Comparison of ENCODE assay signal across 8 mouse cellular contexts in the genomic region with DNA sequence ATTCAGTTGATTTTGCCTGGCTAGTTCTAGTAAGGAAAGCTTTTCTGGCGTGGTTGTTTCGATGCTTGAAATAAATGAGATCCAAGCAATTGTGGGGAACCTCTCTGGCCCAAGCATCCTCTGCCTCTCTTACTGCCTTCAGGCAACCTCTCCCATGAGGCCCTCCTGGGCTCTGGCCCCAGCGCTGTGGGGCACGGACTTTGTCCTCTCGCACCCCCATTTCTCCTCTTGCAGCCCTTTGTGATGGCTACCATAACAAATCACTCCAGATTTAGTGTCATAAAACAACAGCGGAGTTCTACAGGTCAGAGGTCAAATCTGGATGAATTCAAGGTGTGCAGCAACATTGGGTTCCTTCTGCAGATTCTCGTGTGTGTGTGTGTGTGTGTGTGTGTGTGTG. TPM values are rescaled to one million over a fixed set of nuclear protein-coding genes. Genes with fewer than 3 reads are reported as not detected.
DNase-seq lines count a peak whose midpoint lies in the region; ATAC-seq and TF ChIP-seq lines count a peak whose summit lies in the region.

No protein-coding gene starts in this region.

- H3K9ac ChIP-seq in kidney, embryonic 16.5 days (replicated peaks; ENCODE audit: low read length): peak overlapping the region; percentile 38; the same call in 1 of the 2 replicates
- no peak overlapping the region for H3K9ac ChIP-seq in embryonic facial prominence, embryonic 14.5 days (ENCODE audit: low read depth, low read length)
- no peak overlapping the region for H3K9ac ChIP-seq in intestine, embryonic 15.5 days
- peak overlapping the region; percentile 40 for H3K9ac ChIP-seq in neural tube, embryonic 11.5 days (ENCODE audit: low read length)

- 34% methylated on average over 7 of the region's 7 CpGs for WGBS in kidney, embryonic 16.5 days
- WGBS in kidney, adult 2 months: 53% methylated on average over 7 of the region's 7 CpGs
- 36% methylated on average over 7 of the region's 7 CpGs for WGBS in embryonic facial prominence, embryonic 14.5 days
- 34% methylated on average over 7 of the region's 7 CpGs for WGBS in intestine, embryonic 15.5 days
- 35% methylated on average over 7 of the region's 7 CpGs for WGBS in neural tube, embryonic 11.5 days

- no peaks in the 10 kb centered on the region for H3K36me3 ChIP-seq in kidney, embryonic 16.5 days (ENCODE audit: insufficient read depth, low read length)
- H3K36me3 ChIP-seq in kidney, adult 2 months (ENCODE audit: control insufficient read depth, insufficient read depth, low read length): no peaks in the 10 kb centered on the region
- no peaks in the 10 kb centered on the region for H3K36me3 ChIP-seq in embryonic facial prominence, embryonic 14.5 days (ENCODE audit: control insufficient read depth, insufficient read depth, low read length)
- H3K36me3 ChIP-seq in intestine, embryonic 15.5 days: no peaks in the 10 kb centered on the region
- no peaks in the 10 kb centered on the region for H3K36me3 ChIP-seq in neural tube, embryonic 11.5 days (ENCODE audit: control insufficient read depth, insufficient read depth, low read length)

- no peak for TF ChIP-seq POLR2A in kidney, adult 2 months (IDR thresholded peaks at IDR 0.05; ENCODE audit: low read depth, low read length)

- no peak overlapping the region for H3K27ac ChIP-seq in kidney, embryonic 16.5 days (ENCODE audit: low read length)
- no peak overlapping the region for H3K27ac ChIP-seq in kidney, adult 2 months (ENCODE audit: insufficient read depth, low read depth, low read length)
- no peak overlapping the region for H3K27ac ChIP-seq in embryonic facial prominence, embryonic 14.5 days (replicated peaks; ENCODE audit: low read depth, low read length)
- 0 out of 2 replicates have a peak overlapping the region, but pooled peaks have one; percentile 10 for H3K27ac ChIP-seq in intestine, embryonic 15.5 days
- H3K27ac ChIP-seq in neural tube, embryonic 11.5 days (ENCODE audit: low read depth, low read length): peak overlapping the region; percentile 60; the same call in 1 of the 2 replicates

- TF ChIP-seq CTCF in kidney, adult 2 months (conservative IDR thresholded peaks at IDR 0.05; ENCODE audit: insufficient read depth, insufficient read length, low read depth, low read length): no peak

- peak overlapping the region; percentile 57 for H3K4me2 ChIP-seq in kidney, embryonic 16.5 days (replicated peaks; ENCODE audit: low read depth, low read length)
- H3K4me2 ChIP-seq in embryonic facial prominence, embryonic 14.5 days (ENCODE audit: low read depth, low read length): peak overlapping the region; percentile 51
- peak overlapping the region; percentile 72 for H3K4me2 ChIP-seq in intestine, embryonic 15.5 days (replicated peaks)
- H3K4me2 ChIP-seq in neural tube, embryonic 11.5 days (ENCODE audit: low read depth): no peak overlapping the region; the same call in 1 of the 2 replicates

- H3K9me3 ChIP-seq in kidney, embryonic 16.5 days (ENCODE audit: low read length): no peaks in the 10 kb centered on the region
- H3K9me3 ChIP-seq in embryonic facial prominence, embryonic 14.5 days (ENCODE audit: control insufficient read depth, low read length): no peaks in the 10 kb centered on the region
- no peaks in the 10 kb centered on the region for H3K9me3 ChIP-seq in intestine, embryonic 15.5 days
- H3K9me3 ChIP-seq in neural tube, embryonic 11.5 days (ENCODE audit: control insufficient read depth, low read length): no peaks in the 10 kb centered on the region

- H3K4me1 ChIP-seq in kidney, embryonic 16.5 days (ENCODE audit: insufficient read depth, low read length): peaks cover 40% of the 10 kb centered on the region
- H3K4me1 ChIP-seq in kidney, adult 2 months (ENCODE audit: control insufficient read depth, insufficient read depth, low read length): 0 out of 2 replicates have a peak, but pooled peaks cover 11% of the 10 kb centered on the region
- peaks cover 19% of the 10 kb centered on the region for H3K4me1 ChIP-seq in embryonic facial prominence, embryonic 14.5 days (ENCODE audit: control insufficient read depth, insufficient read depth, low read length)
- H3K4me1 ChIP-seq in intestine, embryonic 15.5 days (replicated peaks): peaks cover 31% of the 10 kb centered on the region
- H3K4me1 ChIP-seq in neural tube, embryonic 11.5 days (ENCODE audit: control insufficient read depth, insufficient read depth, low read length): peaks cover 9% of the 10 kb centered on the region

- H3K27me3 ChIP-seq in kidney, embryonic 16.5 days (ENCODE audit: insufficient read depth, low read length): no peaks in the 10 kb centered on the region
- H3K27me3 ChIP-seq in kidney, adult 2 months (replicated peaks; ENCODE audit: control insufficient read depth, insufficient read depth, low read length): no peaks in the 10 kb centered on the region
- no peaks in the 10 kb centered on the region for H3K27me3 ChIP-seq in embryonic facial prominence, embryonic 14.5 days (replicated peaks; ENCODE audit: control insufficient read depth, insufficient read depth, low read length)
- H3K27me3 ChIP-seq in intestine, embryonic 15.5 days (replicated peaks): no peaks in the 10 kb centered on the region
- no peaks in the 10 kb centered on the region for H3K27me3 ChIP-seq in neural tube, embryonic 11.5 days (ENCODE audit: control insufficient read depth, insufficient read depth, low read length)

- H3K4me3 ChIP-seq in kidney, embryonic 16.5 days (ENCODE audit: low read length): no peak overlapping the region
- no peak overlapping the region for H3K4me3 ChIP-seq in kidney, adult 2 months (ENCODE audit: insufficient read depth, low read depth, low read length)
- peak overlapping the region; percentile 25 for H3K4me3 ChIP-seq in embryonic facial prominence, embryonic 14.5 days (ENCODE audit: low read depth, low read length)
- H3K4me3 ChIP-seq in intestine, embryonic 15.5 days (replicated peaks): no peak overlapping the region
- no peak overlapping the region for H3K4me3 ChIP-seq in neural tube, embryonic 11.5 days (ENCODE audit: low read depth, low read length)

- ATAC-seq in kidney, embryonic 16.5 days (ENCODE audit: low FRiP score, low TSS enrichment): no peak
- no peak for ATAC-seq in embryonic facial prominence, embryonic 14.5 days (ENCODE audit: low read depth)
- ATAC-seq in intestine, embryonic 15.5 days: peak; percentile 55
- ATAC-seq in neural tube, embryonic 11.5 days (ENCODE audit: insufficient read depth, low FRiP score, low TSS enrichment): no peak

- DNase-seq in kidney, adult 2 months: no peak
- DNase-seq in embryonic facial prominence, embryonic 14.5 days (ENCODE audit: low spot score): no peak
- DNase-seq in neural tube, embryonic 11.5 days (ENCODE audit: low spot score): peak; percentile 26
- no peak for DNase-seq in thymus, adult 18-20 months
- DNase-seq in frontal cortex, postnatal 25 days (ENCODE audit: low spot score in 2 of 2): no peak
- no peak for DNase-seq in frontal cortex, postnatal 14 days (ENCODE audit: low spot score in 2 of 2)

RNA-seq across cellular contexts. Expression of a gene that starts 49.1 kb away (rescaled TPM):
- 1.5 and 2.5 TPM in 2 replicates for polyA plus RNA-seq in kidney, embryonic 16.5 days (2015; fragmentation: Nextera tagmentation; extraction: Ambion mirVana)
- 1.2 and 1.3 TPM in 2 replicates for polyA plus RNA-seq in kidney, adult 2 months (2012; rRNA removed)
- polyA plus RNA-seq in embryonic facial prominence, embryonic 14.5 days (2014; fragmentation: Nextera tagmentation; extraction: Ambion mirVana): 0.96 and 1.7 TPM in 2 replicates
- polyA plus RNA-seq in intestine, embryonic 15.5 days (2015; fragmentation: Nextera tagmentation; extraction: Ambion mirVana): 0.63 and 0.72 TPM in 2 replicates
- 0.48 TPM in 1 of 2 replicates, not detected in the other for polyA plus RNA-seq in neural tube, embryonic 11.5 days (2014; fragmentation: Nextera tagmentation; extraction: Ambion mirVana)

Comparison
In these comparisons a context has a peak if more than half of its experiments do, and no peak if none do; other contexts are left out.
1. H3K27ac ChIP-seq: peak in intestine, embryonic 15.5 days (single experiment) and neural tube, embryonic 11.5 days (single experiment); none in kidney, embryonic 16.5 days (single experiment), kidney, adult 2 months (single experiment) and embryonic facial prominence, embryonic 14.5 days (single experiment).
2. H3K9ac ChIP-seq: peak in kidney, embryonic 16.5 days (single experiment) and neural tube, embryonic 11.5 days (single experiment); none in embryonic facial prominence, embryonic 14.5 days (single experiment) and intestine, embryonic 15.5 days (single experiment).